Mouse (Mus musculus): Measurements from ENCODE around the gene Gng8. TPM values are rescaled to one million over a fixed set of nuclear protein-coding genes. Genes with fewer than 3 reads are reported as not detected.

Gng8 gene
- not detected in 2 replicates for polyA plus RNA-seq (2012)

DNA sequence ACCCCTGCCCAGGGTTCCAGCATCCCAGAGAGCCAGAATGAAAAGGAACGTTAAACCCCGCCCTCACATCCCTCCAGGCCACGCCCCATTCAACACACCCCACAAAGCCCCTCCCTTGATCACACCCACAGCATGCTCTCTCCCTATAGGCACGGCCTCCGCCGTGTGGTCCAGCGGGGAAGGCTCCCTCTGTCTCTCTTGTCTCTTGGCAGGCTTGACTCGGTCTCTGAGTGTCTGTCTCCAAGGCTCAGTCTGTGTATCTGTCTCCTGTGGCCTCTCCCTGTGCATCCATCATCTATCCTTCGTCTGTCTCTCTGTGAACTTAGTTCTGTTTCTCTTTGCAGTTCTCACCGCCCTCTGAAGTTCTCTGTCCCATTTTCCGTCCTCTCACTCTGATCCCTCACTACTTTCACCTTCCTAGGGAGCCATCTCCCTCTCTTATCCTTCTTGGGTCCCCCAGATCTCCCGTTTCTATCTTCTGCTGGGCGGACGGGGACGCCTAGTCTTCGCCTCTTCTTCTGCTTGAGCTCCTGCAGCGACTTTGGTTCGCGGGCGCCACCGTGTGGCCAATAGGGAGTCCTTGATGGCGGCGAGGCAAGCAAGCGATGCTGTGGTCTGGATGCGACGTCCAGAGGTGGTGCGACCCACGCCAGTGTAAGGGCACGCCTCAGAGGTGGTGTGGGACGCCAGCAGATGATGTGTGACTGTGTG, at the start of gene Gng8:
Gene Gng8, plus strand, starts transcription at position 146 of the 711 bp plus-strand sequence.

DNA sequence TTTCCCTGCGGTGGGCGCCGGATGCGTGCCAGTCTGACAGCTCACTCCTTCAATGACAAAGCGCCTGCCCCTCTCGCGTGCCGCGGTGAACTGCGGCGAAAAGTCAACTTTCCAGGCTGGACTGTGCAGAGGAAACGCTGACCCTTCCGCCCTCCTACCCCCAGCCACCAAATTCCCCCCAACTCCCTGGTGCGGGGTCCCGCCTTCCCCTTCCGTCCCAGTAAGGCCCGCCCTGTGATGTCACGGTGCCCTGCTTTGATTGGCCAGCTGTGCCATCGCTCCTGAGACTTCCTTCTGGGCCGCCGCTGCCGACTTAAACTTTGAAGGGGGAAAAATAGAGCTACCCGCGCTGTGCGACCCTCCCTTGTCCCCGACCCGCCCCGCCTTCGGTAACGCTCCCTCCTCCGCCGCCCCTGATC, 48.9 kb upstream of the Gng8 start, which contains the start of gene Prkd2:
Gene Prkd2, plus strand, starts transcription at position 258 of the 419 bp plus-strand sequence.

GRCm38 (mm10) chr7:16875310-16875325, 16.5 kb upstream of the Gng8 start, which contains the start of gene Dact3:
Dact3 (plus strand) TSS chr7:16875317.

GRCm38 (mm10) chr7:16906281-16906680, 14.7 kb downstream of the Gng8 start, which contains the start of gene Ptgir:
Ptgir (plus strand) TSS chr7:16906490.

GRCm38 (mm10) chr7:16924037-16924834, 32.6 kb downstream of the Gng8 start, which contains the start of gene Calm3:
Calm3 (minus strand) TSS chr7:16924114.

DNA sequence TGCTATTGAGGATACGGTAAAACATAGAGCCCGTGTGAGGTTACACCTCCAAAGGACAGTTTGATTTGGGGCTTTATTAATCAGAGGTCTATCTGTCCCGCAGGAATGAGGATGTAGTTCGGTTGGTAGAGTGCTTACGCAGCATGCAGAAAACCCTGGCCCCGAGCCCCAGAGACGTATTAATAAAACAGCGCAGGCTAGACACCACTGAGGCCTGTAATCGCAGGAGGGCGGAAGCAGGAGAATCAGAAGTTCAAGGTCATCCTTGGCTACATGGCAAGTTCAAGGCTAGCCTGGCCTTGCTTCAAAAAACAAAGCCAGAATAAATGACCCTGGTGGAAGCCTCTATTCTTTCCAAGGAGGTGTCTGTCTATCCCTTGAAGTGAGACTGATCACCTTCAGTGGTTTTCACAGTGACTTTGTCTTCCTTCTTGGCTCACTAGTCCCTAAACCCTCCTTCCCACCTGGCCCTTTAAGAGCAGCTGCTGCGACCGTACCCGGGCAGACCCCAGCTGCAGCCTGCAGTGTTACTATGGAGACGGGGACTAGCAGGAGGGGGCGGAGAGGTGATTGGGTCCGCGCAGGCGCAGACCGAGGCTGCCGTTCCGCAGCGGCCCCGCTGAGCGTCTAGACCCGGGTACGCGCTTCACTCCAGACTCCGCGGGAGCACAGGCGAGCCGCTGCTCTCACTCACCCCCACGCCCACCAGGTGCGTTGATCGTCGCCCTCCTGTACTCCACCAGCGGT, 52.6 kb downstream of the Gng8 start, which contains the start of gene Pnmal2:
Gene Pnmal2, plus strand, starts transcription at position 622 of the 747 bp plus-strand sequence.

Other genes starting within 250 kb of the Gng8 start
- gene Ceacam15, start 216.1 kb upstream of the Gng8 start, polyA plus RNA-seq (2012): not detected in 2 replicates
- not detected in 2 replicates for gene Ceacam9, start 169.9 kb upstream of the Gng8 start, polyA plus RNA-seq (2012)
- 564 and 583 TPM in 2 replicates for gene Ap2s1, start 153.4 kb upstream of the Gng8 start, polyA plus RNA-seq (2012)
- 84.0 and 89.0 TPM in 2 replicates for gene Slc1a5, start 110.4 kb upstream of the Gng8 start, polyA plus RNA-seq (2012)
- gene Strn4, start 75.9 kb upstream of the Gng8 start, polyA plus RNA-seq (2012): 83.0 and 89.1 TPM in 2 replicates
- gene Fkrp, start 75.1 kb upstream of the Gng8 start, polyA plus RNA-seq (2012): 21.2 and 26.2 TPM in 2 replicates
- 37.0 and 42.4 TPM in 2 replicates for gene Prkd2, start 48.9 kb upstream of the Gng8 start, polyA plus RNA-seq (2012)
- gene Dact3, start 16.5 kb upstream of the Gng8 start, polyA plus RNA-seq (2012): 0.94 and 1.1 TPM in 2 replicates
- gene Ptgir, start 14.7 kb downstream of the Gng8 start, polyA plus RNA-seq (2012): 1.9 and 2.8 TPM in 2 replicates
- 584 and 773 TPM in 2 replicates for gene Calm3, start 32.3 kb downstream of the Gng8 start, polyA plus RNA-seq (2012)
- gene Pnmal2, start 52.9 kb downstream of the Gng8 start, polyA plus RNA-seq (2012): 0.09 TPM in 2 replicates
- 0.01 TPM in 1 of 2 replicates, not detected in the other for gene Pnmal1, start 67.9 kb downstream of the Gng8 start, polyA plus RNA-seq (2012)
- gene Gm42372, start 91.3 kb downstream of the Gng8 start, polyA plus RNA-seq (2012): 0.05 and 0.09 TPM in 2 replicates
- 6.3 and 7.3 TPM in 2 replicates for gene Ccdc8, start 100.9 kb downstream of the Gng8 start, polyA plus RNA-seq (2012)
- gene Ppp5c, start 136.1 kb downstream of the Gng8 start, polyA plus RNA-seq (2012): 120 and 141 TPM in 2 replicates
- 6.4 and 9.0 TPM in 2 replicates for gene Hif3a, start 170.6 kb downstream of the Gng8 start, polyA plus RNA-seq (2012)
- 0.06 TPM in 1 of 2 replicates, not detected in the other for gene Psg16, start 182.3 kb downstream of the Gng8 start, polyA plus RNA-seq (2012)